Mouse (Mus musculus) liver, embryonic 14.5 days (tissue): Measurements from ENCODE around the gene Abhd18.
"Not testable (repeated sequence)": the region's sequence is repeated elsewhere in the genome, so short reads cannot be mapped to it uniquely, and the experiment has no call there.

ENCODE experiments used
- CTCF ChIP-seq: IDR thresholded peaks from 2 replicates; pipeline ENCODE4 v1.5.1; 2016; ENCODE audit warnings: antibody characterized with exemption, low read depth, control low read depth
- EP300 ChIP-seq: IDR thresholded peaks from 2 replicates; pipeline ENCODE4 v1.6.1; 2016; ENCODE audit warnings: antibody characterized with exemption, low read depth

- not testable (repeated sequence) for TF ChIP-seq CTCF, EP300
Observed at GRCm38 (mm10) chr3:40847936-40848335, 1.2 kb downstream of the Abhd18 start.
